Mouse (Mus musculus): ENCODE measurements around the gene Opcml. TPM values are rescaled to one million over a fixed set of nuclear protein-coding genes. Genes with fewer than 3 reads are reported as not detected.

Opcml gene
- total RNA-seq, 2 experiments from 2014 or later, result 227 to 234 TPM

- DNase-seq (ENCODE audit: low spot score in 2 of 2), result no peak
Observed at GRCm38 (mm10) chr9:27824424-27824823, 33.8 kb downstream of the Opcml start.

GRCm38 (mm10) chr9:27830519-27830918, 39.9 kb downstream of the Opcml start:
- DNase-seq (ENCODE audit: low spot score in 2 of 2), result no peak

GRCm38 (mm10) chr9:27842806-27843205, 52.2 kb downstream of the Opcml start:
- DNase-seq (ENCODE audit: low spot score in 2 of 2), result no peak

GRCm38 (mm10) chr9:27871624-27872023, 81.0 kb downstream of the Opcml start:
- DNase-seq (ENCODE audit: low spot score in 2 of 2), result no peak

- DNase-seq (ENCODE audit: low spot score in 2 of 2), result no peak
Observed at GRCm38 (mm10) chr9:27889636-27890035, 99.1 kb downstream of the Opcml start.

- DNase-seq (ENCODE audit: low spot score in 2 of 2), result no peak
Observed at GRCm38 (mm10) chr9:27917250-27917649, 126.7 kb downstream of the Opcml start.

GRCm38 (mm10) chr9:27923495-27923894, 132.9 kb downstream of the Opcml start:
- no peak for DNase-seq (ENCODE audit: low spot score in 2 of 2)

- DNase-seq (ENCODE audit: low spot score in 2 of 2), result peak in 1 of 2 experiments; percentile 51
Observed at GRCm38 (mm10) chr9:27923945-27924825, 133.6 kb downstream of the Opcml start.

GRCm38 (mm10) chr9:27925650-27926049, 135.1 kb downstream of the Opcml start:
- no peak for DNase-seq (ENCODE audit: low spot score in 2 of 2)

GRCm38 (mm10) chr9:27937253-27937652, 146.7 kb downstream of the Opcml start:
- DNase-seq (ENCODE audit: low spot score in 2 of 2), result no peak

GRCm38 (mm10) chr9:27937660-27938059, 147.1 kb downstream of the Opcml start:
- DNase-seq (ENCODE audit: low spot score in 2 of 2), result no peak

GRCm38 (mm10) chr9:27945323-27946010, 154.9 kb downstream of the Opcml start:
- no peak for DNase-seq (ENCODE audit: low spot score in 2 of 2)

- no peak for DNase-seq (ENCODE audit: low spot score in 2 of 2)
Observed at GRCm38 (mm10) chr9:27951110-27951509, 160.5 kb downstream of the Opcml start.

GRCm38 (mm10) chr9:27961682-27962081, 171.1 kb downstream of the Opcml start:
- no peak for DNase-seq (ENCODE audit: low spot score in 2 of 2)

- no peak for DNase-seq (ENCODE audit: low spot score in 2 of 2)
Observed at GRCm38 (mm10) chr9:27963385-27963784, 172.8 kb downstream of the Opcml start.

GRCm38 (mm10) chr9:27964902-27965550, 174.5 kb downstream of the Opcml start:
- no peak for DNase-seq (ENCODE audit: low spot score in 2 of 2)

GRCm38 (mm10) chr9:27968266-27968665, 177.7 kb downstream of the Opcml start:
- DNase-seq (ENCODE audit: low spot score in 2 of 2), result no peak

GRCm38 (mm10) chr9:27972293-27972692, 181.7 kb downstream of the Opcml start:
- no peak for DNase-seq (ENCODE audit: low spot score in 2 of 2)

GRCm38 (mm10) chr9:27982576-27982975, 192.0 kb downstream of the Opcml start:
- no peak for DNase-seq (ENCODE audit: low spot score in 2 of 2)

GRCm38 (mm10) chr9:27986604-27987588, 196.3 kb downstream of the Opcml start:
- DNase-seq (ENCODE audit: low spot score in 2 of 2), result peak in 1 of 2 experiments; percentile 34

GRCm38 (mm10) chr9:27991611-27992010, 201.0 kb downstream of the Opcml start:
- DNase-seq (ENCODE audit: low spot score in 2 of 2), result no peak
